ENCODE assay signal across 8 mouse cellular contexts in genomic region chr5:88791256-88792245, GRCm38 (mm10). TPM values are rescaled to one million over a fixed set of nuclear protein-coding genes. Genes with fewer than 3 reads are reported as not detected.
A peak's percentile ranks its signal among the peaks of the same experiment; 100 is the strongest.
DNase-seq lines count a peak whose midpoint lies in the region.

No protein-coding gene starts in this region.

- peak; percentile 7 to 29 for DNase-seq in adrenal gland, adult 18-20 months (ENCODE audit: low spot score in 2 of 2)
- DNase-seq in adrenal gland, postnatal 4 days (ENCODE audit: low spot score in 2 of 2): no peak
- DNase-seq in NIH3T3 (ENCODE audit: low read depth): peak; percentile 79
- peak; percentile 77 to 79 for DNase-seq in cerebellum, postnatal 14 days
- DNase-seq in gastrocnemius, postnatal 14 days: peak; percentile 25
- peak; percentile 74 for DNase-seq in kidney, postnatal 10 days
- peak; percentile 65 for DNase-seq in lung, postnatal 36 days
- peak; percentile 58 to 63 for DNase-seq in right cerebral cortex, adult 2 months (ENCODE audit: low spot score in 2 of 2)

- intact Hi-C loops in gastrocnemius, postnatal 14 days (cut with DNase I; ENCODE audit: low total_unique reads): loop anchor here (5.0 kb wide), 1 partner anchor 431 kb away; no protein-coding TSS in a partner anchor

RNA-seq across cellular contexts. Expression of gene Dck, which starts 26.8 kb away (rescaled TPM):
- total RNA-seq in adrenal gland, adult 18-20 months (2021): 1 to 10 TPM; 2.8 to 3.4 TPM
- 10 to 100 TPM; 11.9 to 15.7 TPM for total RNA-seq in adrenal gland, postnatal 4 days (2021)
- 1 to 10 TPM; 2.6 to 3.8 TPM for total RNA-seq in gastrocnemius, postnatal 14 days (2021)

Comparison
In these comparisons a context has a peak if more than half of its experiments do, and no peak if none do; other contexts are left out.
1. DNase-seq: peak in adrenal gland, adult 18-20 months (2 of 2), NIH3T3 (single experiment), cerebellum, postnatal 14 days (2 of 2), gastrocnemius, postnatal 14 days (single experiment), kidney, postnatal 10 days (single experiment), lung, postnatal 36 days (single experiment) and right cerebral cortex, adult 2 months (2 of 2); none in adrenal gland, postnatal 4 days (0 of 2).